Mouse (Mus musculus) embryonic facial prominence, embryonic 10.5 days (tissue): ENCODE measurements around the gene Sez6l2. TPM values are rescaled to one million over a fixed set of nuclear protein-coding genes. Genes with fewer than 3 reads are reported as not detected.
"Not testable (repeated sequence)": the region's sequence is repeated elsewhere in the genome, so short reads cannot be mapped to it uniquely, and the experiment has no call there.

Experiments used
- DNase-seq: peaks from one replicate; pipeline ENCODE4 v3.0.0-alpha.2; 2017; ENCODE audit warnings: low spot score
- H3K27ac ChIP-seq: fragments of 300-500 bp; sonication (generic); replicated peaks from 2 replicates; pipeline ENCODE4 v1.5.1; 2016; ENCODE audit warnings: mild to moderate bottlenecking
- H3K27me3 ChIP-seq: fragments of 300-500 bp; sonication (generic); replicated peaks from 2 replicates; pipeline ENCODE4 v1.6.1; 2016; ENCODE audit warnings: low read depth, mild to moderate bottlenecking; ENCODE audit not compliant: poor library complexity, severe bottlenecking
- H3K36me3 ChIP-seq: fragments of 300-500 bp; sonication (generic); replicated peaks from 2 replicates; pipeline ENCODE4 v1.6.1; 2016; ENCODE audit warnings: mild to moderate bottlenecking, moderate library complexity
- H3K4me1 ChIP-seq: fragments of 300-500 bp; sonication (generic); 2 replicates; pipeline ENCODE4 v1.6.1; 2016
- H3K4me3 ChIP-seq: fragments of 300-500 bp; sonication (generic); 2 replicates; pipeline ENCODE4 v1.5.1; 2016; ENCODE audit warnings: mild to moderate bottlenecking, moderate library complexity
- H3K9me3 ChIP-seq: fragments of 300-500 bp; sonication (generic); 2 replicates; pipeline ENCODE4 v1.6.1; 2016; ENCODE audit warnings: mild to moderate bottlenecking
- WGBS: fragments of 180-500 bp; shearing (Covaris S2); methylation state at CpG from one replicate; pipeline ENCODE4 v1.1.7; 2016; 5-methylcytosine and 5-hydroxymethylcytosine counted together
- polyA plus RNA-seq: library from polyadenylated mRNA; unstranded; fragments of >200 nt; fragmentation: Nextera tagmentation; extraction: Ambion mirVana; gene quantifications from 2 replicates; pipeline ENCODE4 v1.2.1, GENCODE M21; 2016

Gene Sez6l2
- 0.77 and 1.2 TPM in 2 replicates for polyA plus RNA-seq

DNA sequence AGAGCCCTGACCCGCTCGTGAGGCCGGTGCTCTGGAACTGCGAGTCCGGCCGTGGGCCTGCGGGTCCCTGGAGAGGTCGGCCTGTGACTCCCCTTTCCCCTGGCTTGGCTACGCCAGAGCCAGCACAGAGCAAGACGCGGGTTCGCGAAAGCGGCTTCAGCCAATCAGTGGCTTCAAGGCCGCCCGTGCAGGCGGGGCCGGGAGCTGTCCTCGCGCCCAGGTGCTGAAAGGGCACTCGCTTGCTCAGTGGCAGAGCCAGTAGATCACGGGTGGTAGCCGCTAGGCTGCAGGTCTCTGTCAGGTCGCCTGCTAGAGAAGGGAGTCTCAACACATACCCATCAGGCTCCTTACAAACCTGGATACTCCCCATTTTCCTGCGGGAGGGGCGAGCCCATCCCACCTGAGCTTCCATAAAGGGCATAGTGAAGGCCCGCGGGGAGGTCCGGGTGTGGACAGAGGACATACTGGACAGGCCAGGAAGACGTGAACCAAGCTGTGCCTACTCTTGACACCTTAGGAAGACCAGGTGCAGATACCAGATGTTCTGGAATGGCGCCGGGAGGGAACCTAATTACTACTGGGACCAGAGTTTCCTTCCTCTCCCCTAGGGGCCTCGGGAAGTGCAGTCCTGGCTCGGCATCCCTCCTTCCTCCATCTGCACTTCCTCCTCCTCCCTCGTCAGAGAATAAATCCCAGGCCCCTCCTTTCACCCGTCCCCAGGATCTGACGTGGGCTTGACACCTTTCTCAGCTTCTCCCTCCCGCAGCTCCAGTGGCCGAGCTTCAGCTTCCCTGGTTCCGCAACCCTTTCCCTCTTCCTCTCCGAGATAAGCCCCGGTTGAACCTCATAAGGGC is at the start of gene Sez6l2:
TSS of gene Sez6l2 (plus strand) at position 771 of the 854 bp plus-strand sequence.
- Histone ChIP-seq H3K9me3 (no peaks in the 10 kb centered on the region), H3K4me3 (peak within 1 kb of the TSS; percentile 67), H3K27me3 (peaks cover 60% of the 10 kb centered on the region), H3K4me1 (peaks cover 35% of the 10 kb centered on the region), H3K27ac (peak within 1 kb of the TSS; percentile 66), H3K36me3 (peaks cover 18% of the 10 kb centered on the region)
- DNase-seq = peak; percentile 96
- under 1% methylated on average over 42 of the region's 42 CpGs for WGBS

DNA sequence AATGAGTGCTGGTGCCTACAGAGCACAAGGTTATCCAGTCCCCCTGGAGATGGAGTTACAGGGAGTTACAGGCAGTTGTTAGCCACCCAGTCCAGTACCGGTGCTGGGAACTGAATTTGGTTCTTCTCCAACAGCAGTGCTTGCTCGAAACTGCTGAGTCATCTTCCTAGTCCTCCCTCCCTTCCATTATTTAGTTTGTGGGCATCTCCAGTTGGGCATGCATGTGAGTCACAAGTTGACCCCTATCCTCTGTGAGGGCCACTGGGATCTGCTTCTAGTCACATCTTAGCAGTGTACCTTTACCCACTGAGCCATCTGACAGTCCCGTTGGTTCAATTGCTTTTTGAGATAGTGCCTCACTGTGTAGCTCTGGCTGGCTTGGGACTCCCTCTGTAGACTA is 44.8 kb upstream of the Sez6l2 start:
- Histone ChIP-seq H3K4me1 (no peaks in the 10 kb centered on the region), H3K36me3 (no peaks in the 10 kb centered on the region), H3K9me3 (no peaks in the 10 kb centered on the region), H3K27me3 (no peaks in the 10 kb centered on the region), H3K4me3 (no peak overlapping the region), H3K27ac (no peak overlapping the region)
- WGBS = 74% methylated on average over 3 of the region's 3 CpGs
- no peak for DNase-seq

DNA sequence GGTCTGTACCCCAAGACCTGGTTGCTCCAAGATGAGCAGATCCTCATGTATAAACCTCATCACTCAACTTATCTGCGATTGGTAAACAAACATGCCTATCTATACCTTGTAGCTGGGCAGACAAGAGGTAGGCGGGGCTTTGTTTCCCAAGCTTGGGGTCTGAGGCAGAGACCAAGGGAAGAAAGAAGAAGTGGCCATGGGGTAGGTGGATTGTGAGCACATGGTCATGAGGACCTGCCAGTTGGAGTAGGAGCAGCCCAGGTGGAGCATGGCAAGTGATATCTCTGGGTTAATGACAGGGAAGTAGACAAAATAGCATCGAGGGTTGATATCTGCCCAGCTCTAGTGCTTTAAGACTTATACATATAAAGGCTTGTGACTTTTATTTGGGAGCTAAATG is 35.5 kb upstream of the Sez6l2 start:
- Histone ChIP-seq H3K4me3 (no peak overlapping the region), H3K9me3 (no peaks in the 10 kb centered on the region), H3K27ac (no peak overlapping the region), H3K27me3 (no peaks in the 10 kb centered on the region), H3K4me1 (peaks cover 4% of the 10 kb centered on the region; the same call in 1 of the 2 replicates), H3K36me3 (no peaks in the 10 kb centered on the region)
- WGBS = 85% methylated on average over 3 of the region's 3 CpGs
- DNase-seq = no peak

DNA sequence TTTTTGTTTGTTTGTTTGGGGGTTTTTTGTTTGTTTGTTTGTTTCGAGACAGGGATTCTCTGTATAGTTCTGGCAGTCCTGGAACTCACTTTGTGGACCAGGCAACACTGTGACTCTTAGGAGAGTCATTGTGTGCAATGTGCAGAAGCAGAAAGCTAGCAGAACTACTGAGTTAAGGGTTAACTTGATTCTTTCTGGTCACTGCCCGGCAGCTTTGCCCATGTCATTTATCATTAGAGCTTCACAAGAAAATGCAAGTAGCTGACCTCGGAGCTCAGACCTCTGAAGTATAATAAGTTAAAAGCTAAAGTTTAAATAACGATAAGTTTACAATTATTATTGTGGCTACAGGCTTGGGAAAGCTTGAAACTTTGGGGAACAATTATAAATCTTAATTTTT is 32.0 kb upstream of the Sez6l2 start:
- 46% methylated on average over 4 of the region's 4 CpGs for WGBS
- DNase-seq = not testable (repeated sequence)
- peaks cover 11% of the 10 kb centered on the region for H3K4me1 ChIP-seq

DNA sequence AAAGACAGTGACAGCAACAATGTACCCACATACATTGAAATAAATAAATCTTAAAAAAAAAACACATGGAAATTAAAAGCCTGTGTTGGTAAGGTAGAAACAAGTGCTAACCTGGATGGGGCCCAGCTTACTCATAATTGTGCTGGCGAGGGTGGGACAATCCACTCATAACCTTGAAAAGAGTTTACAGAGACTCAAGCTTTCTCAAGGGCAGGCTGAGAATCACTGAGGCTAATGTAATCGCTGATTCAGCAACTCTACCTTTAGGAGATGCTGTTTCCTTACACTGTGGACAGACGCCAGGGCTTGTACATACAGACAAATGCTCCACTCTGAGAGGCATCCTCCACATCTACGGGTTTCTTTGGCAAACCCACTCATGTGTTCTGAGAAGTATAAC is 30.4 kb upstream of the Sez6l2 start:
- Histone ChIP-seq H3K9me3 (no peaks in the 10 kb centered on the region), H3K36me3 (no peaks in the 10 kb centered on the region), H3K4me1 (peaks cover 11% of the 10 kb centered on the region), H3K4me3 (no peak overlapping the region), H3K27me3 (no peaks in the 10 kb centered on the region), H3K27ac (no peak overlapping the region)
- no peak for DNase-seq
- WGBS = 85% methylated on average over 4 of the region's 4 CpGs

More for the DNA sequence above, 32.0 kb upstream of the Sez6l2 start:
- H3K9me3 ChIP-seq, H3K27me3 ChIP-seq, H3K36me3 ChIP-seq, H3K4me3 ChIP-seq, H3K27ac ChIP-seq: not testable (repeated sequence)

DNA sequence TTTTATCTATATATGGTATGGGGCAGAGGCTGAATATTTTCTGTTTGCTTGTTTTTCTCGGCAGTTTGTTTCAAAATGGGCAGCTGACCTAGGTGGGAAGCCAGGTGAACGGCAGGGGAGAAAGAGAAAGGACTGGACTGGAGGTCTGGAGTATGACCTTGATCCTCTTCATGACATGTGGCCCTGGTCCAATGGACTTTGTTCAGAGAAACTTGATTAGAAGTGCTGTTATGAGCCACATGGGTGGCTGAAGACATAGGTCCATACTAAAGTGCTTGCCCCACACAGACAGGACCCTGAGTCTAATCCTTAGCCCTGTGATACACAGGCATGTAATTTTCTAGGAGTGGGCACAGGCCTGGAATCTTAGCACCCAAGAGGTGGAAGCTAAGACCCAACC is 28.8 kb upstream of the Sez6l2 start:
- H3K27me3 ChIP-seq = no peaks in the 10 kb centered on the region
- WGBS = 75% methylated on average over 2 of the region's 2 CpGs
- DNase-seq = no peak
- H3K4me1 ChIP-seq = peaks cover 11% of the 10 kb centered on the region
- H3K27ac ChIP-seq = peak overlapping the region; percentile 72
- H3K9me3 ChIP-seq = no peaks in the 10 kb centered on the region
- H3K36me3 ChIP-seq = no peaks in the 10 kb centered on the region
- no peak overlapping the region; the same call in 1 of the 2 replicates for H3K4me3 ChIP-seq

DNA sequence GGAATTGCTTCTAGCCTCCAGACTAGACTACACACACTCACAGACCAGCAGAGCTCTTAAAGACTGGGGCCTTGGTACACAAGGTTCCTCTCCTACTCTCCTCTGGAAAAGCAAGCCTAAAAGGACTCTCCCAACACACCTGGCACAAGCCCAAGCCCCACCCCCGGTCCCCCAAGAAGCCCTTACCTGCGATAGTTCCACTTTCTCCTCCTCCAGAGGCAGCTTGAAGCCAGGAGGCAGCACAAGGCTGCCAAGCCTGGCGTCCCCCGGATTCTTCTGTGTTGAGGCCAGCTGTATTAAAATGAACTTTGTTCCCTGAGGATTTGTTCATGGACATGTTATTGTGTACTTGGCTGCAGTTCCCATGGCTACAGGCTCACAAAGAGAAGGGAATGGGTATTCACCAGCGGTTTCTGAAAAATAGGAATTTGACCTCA is 27.7 kb upstream of the Sez6l2 start, which contains the start of gene Tmem219:
TSS of gene Tmem219 (minus strand) at position 294 of the 437 bp plus-strand sequence.
- Histone ChIP-seq H3K36me3 (no peaks in the 10 kb centered on the region), H3K4me1 (peaks cover 10% of the 10 kb centered on the region), H3K27ac (peak within 1 kb of the TSS; percentile 72), H3K27me3 (no peaks in the 10 kb centered on the region), H3K4me3 (peak within 1 kb of the TSS; percentile 39), H3K9me3 (no peaks in the 10 kb centered on the region)
- DNase-seq = no peak
- WGBS = 71% methylated on average over 5 of the region's 5 CpGs

DNA sequence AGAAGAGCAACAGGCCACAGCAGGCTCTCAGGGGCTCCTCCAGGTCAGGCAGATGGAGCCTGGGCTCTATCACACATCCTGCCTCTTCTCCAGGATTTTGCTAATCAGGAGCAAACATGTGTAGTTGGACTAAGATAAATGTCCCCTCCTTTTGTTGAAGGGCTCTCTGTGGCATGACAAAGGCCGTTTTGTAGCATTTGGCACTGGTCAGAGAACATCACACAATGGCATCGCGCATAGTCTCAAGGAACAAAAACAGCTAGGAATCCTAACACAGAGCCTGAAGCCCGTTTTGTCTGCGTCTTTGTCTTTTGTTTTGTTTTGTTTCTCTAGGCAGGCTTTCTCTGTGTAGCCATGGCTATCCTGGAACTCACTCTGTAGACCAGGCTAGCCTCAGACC is 26.4 kb upstream of the Sez6l2 start:
- Histone ChIP-seq H3K27ac (peak overlapping the region; percentile 63), H3K4me3 (no peak overlapping the region), H3K9me3 (no peaks in the 10 kb centered on the region), H3K36me3 (no peaks in the 10 kb centered on the region), H3K27me3 (no peaks in the 10 kb centered on the region), H3K4me1 (peaks cover 11% of the 10 kb centered on the region)
- 79% methylated on average over 5 of the region's 5 CpGs for WGBS
- DNase-seq = no peak

DNA sequence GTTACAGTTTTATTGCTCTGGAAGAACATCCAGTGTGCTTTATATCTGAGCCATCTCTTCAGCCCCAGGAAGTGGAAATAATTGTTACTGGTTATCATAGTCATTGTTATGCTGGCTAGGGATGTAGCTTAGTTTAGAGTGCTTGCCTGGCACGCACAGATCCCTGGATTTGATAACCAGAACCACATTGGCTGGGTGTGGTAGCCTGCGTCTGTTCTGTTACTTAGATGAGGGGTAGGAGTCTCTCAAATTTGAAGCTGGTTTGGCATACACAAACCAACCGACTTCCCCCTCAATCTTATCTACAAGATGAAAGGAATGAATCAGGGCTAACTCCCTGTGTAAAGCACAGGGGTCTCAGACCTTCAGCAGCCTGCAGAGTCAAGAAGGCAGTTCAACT is 24.1 kb upstream of the Sez6l2 start:
- WGBS = 52% methylated on average over 3 of the region's 3 CpGs
- Histone ChIP-seq H3K27ac (no peak overlapping the region), H3K4me1 (peaks cover 25% of the 10 kb centered on the region), H3K4me3 (no peak overlapping the region), H3K36me3 (peaks cover 13% of the 10 kb centered on the region), H3K27me3 (no peaks in the 10 kb centered on the region), H3K9me3 (no peaks in the 10 kb centered on the region)
- DNase-seq = no peak

DNA sequence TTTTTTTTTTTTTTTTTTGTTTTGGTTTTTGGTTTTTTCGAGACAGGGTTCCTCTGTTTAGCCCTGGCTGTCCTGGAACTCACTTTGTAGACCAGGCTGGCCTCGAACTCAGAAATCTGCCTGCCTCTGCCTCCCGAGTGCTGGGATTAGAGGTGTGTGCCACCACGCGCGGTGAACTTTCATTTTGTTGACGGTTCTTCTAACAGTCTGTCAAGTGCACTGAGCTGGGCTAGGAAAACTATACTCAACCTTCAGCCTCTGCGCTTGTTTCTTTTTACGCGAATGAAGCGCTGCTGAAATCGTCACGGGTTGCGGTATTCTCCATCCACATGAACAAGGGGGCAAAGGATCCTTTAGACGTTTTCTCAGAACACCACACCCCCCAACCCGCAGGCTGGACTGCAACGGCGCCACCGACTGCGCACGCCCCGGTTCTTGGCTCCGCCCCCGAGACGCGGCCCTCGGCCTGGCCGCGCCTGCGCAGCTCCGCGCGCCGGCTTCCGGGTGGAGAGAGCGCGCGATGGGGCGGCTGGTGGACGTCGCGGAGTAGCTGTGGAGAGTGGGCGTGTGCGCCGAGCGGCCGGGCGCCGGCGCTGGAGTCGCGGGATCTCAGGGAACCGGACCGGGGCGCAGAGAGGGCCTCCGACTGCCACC is 21.9 kb upstream of the Sez6l2 start, which contains the start of gene Kctd13:
TSS of gene Kctd13 (plus strand) at position 496 of the 654 bp plus-strand sequence.
- WGBS = 4% methylated on average over 56 of the region's 56 CpGs
- DNase-seq = peak; percentile 94
- Histone ChIP-seq H3K27me3 (no peaks in the 10 kb centered on the region), H3K36me3 (peaks cover 35% of the 10 kb centered on the region), H3K4me3 (peak within 1 kb of the TSS; percentile 86), H3K4me1 (peaks cover 21% of the 10 kb centered on the region), H3K27ac (peak within 1 kb of the TSS; percentile 88), H3K9me3 (no peaks in the 10 kb centered on the region)

DNA sequence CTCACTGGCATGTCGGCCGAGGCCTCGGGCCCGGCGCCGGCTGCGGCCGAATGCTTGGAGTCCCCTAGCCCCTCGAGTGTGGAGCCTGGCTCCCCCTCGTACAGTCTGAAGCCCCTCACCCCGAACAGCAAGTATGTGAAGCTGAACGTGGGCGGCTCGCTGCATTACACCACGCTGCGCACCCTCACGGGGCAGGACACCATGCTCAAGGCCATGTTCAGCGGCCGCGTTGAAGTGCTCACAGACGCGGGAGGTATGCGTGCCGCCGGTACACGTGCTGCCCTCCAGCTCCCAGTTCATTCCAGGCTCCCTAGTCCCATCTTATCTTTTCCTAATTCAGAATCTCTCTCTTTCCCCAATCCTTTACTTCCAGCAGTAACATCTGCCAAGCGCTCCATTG is 21.3 kb upstream of the Sez6l2 start:
- Histone ChIP-seq H3K4me3 (peak overlapping the region; percentile 86), H3K9me3 (no peaks in the 10 kb centered on the region), H3K36me3 (peaks cover 41% of the 10 kb centered on the region), H3K27ac (peak overlapping the region; percentile 88), H3K4me1 (peaks cover 21% of the 10 kb centered on the region), H3K27me3 (no peaks in the 10 kb centered on the region)
- DNase-seq = no peak
- WGBS = under 1% methylated on average over 27 of the region's 27 CpGs

DNA sequence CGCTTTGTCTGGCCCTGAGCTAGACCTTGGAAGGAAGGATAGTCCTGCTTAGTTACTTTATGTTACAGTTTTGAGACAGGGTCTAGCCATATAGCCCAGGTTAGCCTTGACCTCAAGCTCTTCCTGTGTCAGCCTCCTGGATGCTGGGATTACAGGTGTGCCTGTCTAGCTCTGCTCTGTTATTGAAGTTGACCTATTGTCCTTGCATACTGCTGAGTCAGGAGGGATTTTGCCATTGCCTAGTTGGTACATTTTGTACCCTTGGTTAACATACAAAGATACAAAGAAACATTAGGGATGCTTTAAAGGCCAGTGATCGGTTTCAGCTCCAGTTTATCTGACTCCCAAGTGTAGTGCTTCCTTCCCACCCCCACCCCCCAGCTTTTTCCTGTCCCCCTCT is 17.7 kb upstream of the Sez6l2 start:
- 76% methylated on average over 2 of the region's 2 CpGs for WGBS
- Histone ChIP-seq H3K36me3 (peaks cover 76% of the 10 kb centered on the region), H3K9me3 (peaks cover 2% of the 10 kb centered on the region; the same call in 1 of the 2 replicates), H3K4me1 (peaks cover 21% of the 10 kb centered on the region), H3K27me3 (no peaks in the 10 kb centered on the region), H3K27ac (no peak overlapping the region), H3K4me3 (no peak overlapping the region)
- DNase-seq = no peak
